Mouse (Mus musculus) gastrocnemius, postnatal 25 days (tissue): Measurements from ENCODE around the gene Cct3. TPM values are rescaled to one million over a fixed set of nuclear protein-coding genes. Genes with fewer than 3 reads are reported as not detected.
A peak's percentile ranks its signal among the peaks of the same experiment; 100 is the strongest.
"Not testable (repeated sequence)": the region's sequence is repeated elsewhere in the genome, so short reads cannot be mapped to it uniquely, and the experiment has no call there.

Experiments used
- DNase-seq: peaks from one replicate; pipeline ENCODE4 v3.0.0; 2022
- total RNA-seq, 2 experiments: library from RNA; stranded (reverse); gene quantifications; 1 replicate in 1 of 2; 2 replicates in 1 of 2; pipeline ENCODE4 v1.2.3; 2021

Cct3 gene
- total RNA-seq, 2 experiments from 2014 or later, result 104 to 115 TPM

DNA sequence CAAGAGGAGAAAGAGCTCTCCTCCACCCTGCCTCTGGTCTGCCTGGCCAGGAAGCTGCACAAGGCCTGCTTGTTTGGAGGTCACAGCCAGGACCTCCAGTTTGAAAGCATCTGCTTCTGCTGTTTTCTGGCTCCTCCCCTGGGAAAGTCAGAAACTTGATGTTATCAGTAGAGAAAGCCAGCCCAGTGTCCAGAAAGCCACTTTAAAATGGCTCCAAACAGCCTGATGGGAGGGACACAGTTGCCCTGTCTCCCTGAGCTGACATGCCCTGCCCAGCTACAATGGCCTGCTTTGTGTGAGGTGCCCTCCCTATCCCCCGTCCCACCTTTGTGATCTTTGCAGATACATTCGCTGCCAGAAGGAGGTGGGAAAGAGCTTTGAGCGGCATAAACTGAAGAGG lies 63.1 kb downstream of the Cct3 start:
- no peak for DNase-seq

DNA sequence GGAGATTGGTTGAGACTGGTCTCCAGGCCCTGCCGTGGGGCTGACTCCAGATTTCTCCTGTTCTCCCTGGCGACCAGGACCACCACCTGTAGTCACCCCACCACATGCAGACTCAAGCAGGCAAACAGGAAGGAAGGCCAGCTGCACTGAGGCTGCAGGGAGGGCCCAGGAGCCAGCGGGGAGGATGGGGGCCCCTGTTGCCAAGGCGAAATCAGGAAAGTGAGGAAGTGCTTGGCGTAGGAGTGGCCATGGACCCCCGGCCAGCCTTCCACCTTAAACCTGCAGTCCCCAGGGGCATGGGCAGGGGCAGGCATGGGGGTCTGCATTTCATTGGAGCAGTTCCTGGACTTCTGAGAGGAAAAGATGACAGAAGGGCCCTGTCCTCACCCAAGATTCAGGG lies 64.2 kb downstream of the Cct3 start:
- DNase-seq, result no peak

DNA sequence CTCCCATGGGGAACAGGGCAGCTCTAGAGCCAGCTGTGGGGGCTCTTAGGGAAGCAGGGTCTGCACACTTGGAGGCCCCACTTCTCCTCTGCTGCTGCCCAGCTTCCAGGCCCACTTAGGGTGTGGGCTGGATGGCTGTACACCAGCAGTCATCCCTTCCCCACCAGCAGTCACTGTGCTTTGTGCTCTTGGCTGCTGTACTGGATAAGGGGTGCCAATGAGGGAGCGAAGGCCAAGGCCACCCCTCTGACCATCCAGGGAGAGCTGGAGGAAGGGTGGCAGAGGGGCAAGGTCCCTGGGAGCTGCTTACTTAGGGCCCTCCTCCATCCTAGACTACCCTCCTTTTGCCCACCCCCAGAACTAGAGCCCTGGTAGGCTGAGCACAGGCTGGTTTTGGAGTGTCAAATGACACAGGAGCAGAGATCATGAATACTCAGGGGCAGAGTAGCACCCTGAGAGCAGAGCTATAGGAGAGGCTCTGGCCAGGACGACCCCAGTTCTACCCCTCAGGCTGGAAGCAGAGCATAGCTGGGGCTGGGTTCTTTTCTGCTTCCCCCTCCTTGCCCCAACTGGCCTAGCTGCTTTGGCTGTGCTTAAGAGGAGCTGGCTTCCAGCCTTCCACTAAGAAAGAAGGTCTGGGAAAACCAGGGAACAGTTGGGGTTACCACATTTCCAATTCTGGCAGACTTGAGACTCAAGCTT lies 64.8 kb downstream of the Cct3 start:
- no peak for DNase-seq

DNA sequence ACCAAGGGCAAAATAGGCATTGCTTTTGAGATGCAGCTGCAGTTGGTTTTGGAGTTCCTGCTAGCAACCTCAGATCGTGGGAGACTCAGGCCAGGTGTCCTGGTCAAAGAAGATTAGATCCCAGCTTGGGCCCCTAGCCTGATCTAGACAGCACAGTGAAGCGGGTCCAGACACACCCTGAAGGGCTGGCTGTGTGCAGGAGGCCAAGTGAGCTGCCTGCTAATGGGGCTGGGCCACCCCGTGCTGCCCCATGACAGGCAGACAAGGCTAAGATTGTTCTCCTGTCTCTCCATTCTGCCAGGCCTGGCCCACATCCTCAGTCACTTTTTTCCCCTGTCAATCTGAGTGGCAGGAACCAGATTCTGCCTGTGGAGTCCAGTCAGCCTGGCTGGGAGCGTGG lies 66.8 kb downstream of the Cct3 start:
- DNase-seq, result no peak

DNA sequence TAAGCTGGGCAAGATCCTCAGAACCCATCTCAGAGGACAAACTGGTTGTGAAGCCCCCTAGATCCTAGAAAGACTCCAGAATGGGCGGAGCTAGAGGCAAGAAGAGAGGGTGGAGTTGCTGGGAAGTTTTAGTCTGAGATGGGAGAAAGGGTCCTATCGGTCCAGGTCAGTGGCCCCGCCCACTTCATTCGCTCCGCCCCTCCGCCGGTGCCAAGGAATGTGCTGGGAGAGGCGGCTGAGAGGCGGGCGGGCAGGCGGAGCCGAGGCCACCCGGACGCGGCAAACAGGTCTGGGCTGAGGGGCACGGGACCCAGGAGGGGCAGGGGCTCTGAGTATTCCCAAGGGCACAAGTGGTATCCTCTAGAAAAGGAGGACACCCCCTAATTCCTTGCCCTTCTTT lies 67.4 kb downstream of the Cct3 start, which contains the start of gene Paqr6:
TSS of gene Paqr6 (plus strand) at position 248 of the 400 bp plus-strand sequence.
- DNase-seq, result peak; percentile 61

DNA sequence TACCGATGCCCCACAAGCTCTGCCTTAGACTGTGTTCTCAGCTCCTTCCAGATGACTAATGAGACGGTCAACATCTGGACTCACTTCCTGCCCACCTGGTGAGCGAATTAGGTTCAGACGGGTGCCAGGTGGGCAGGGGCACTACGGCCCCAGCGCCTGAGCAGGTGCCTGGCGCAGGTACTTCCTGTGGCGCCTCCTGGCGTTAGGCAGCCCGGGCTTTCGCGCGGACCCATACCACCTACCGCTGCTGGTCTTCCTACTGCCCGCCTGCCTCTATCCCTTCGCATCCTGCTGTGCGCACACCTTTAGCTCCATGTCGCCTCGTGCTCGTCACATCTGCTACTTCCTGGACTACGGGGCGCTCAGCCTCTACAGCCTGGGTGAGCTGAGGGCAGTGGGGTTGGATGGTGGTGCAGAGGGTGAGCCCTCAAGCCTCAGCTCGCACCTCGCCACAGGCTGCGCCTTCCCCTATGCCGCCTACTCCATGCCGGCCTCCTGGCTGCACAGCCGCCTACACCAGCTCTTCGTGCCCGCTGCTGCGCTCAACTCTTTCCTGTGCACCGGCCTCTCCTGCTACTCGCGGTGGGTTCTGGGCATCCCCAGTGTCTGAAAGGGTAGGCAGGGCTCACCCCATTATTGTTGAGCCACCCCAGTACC lies 68.9 kb downstream of the Cct3 start:
- DNase-seq, result no peak

DNA sequence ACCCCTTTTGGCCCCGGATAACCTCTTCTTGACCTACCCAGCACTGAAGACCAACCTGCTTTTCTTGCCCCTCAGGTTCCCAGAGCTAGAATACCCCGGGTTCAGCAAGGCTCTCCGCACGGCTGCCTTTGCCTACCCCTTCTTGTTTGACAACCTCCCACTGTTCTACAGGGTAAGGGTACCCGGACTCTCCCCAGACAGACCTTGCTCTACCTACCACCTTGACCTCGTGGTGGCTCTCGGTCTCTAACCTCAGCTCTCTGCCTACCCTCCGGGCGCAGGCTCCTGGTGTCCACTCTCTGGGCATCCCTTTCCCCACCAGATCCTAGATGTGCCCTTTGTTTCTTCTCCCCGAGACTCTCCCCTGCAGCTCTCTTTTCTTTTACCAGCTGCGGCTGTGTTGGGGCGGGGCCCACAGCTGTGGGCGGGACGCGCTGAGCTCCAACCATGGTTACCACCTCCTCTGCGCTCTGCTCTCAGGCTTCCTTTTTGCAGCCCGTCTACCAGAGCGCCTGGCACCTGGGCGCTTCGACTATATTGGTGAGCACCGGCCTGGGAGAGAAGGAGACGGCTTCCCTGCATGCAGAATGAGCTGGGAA lies 70.0 kb downstream of the Cct3 start:
- peak; percentile 42 for DNase-seq

DNA sequence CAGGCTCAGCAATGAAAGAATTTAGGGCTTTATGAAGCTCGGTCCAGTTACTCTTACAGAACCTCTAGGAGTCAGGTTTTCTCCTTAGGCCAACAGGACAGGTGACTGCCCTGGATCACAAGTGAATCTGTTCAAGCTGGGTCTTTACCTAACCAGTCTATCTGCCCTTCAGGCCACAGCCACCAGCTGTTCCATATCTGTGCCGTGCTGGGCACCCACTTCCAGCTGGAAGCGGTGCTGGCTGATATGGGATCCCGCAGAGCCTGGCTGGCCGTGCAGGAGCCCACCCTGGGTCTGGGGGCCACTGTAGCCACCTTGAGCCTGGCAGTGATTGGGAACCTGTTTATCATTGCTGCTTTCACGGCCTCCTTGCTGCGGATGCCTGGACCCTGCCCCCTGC lies 70.6 kb downstream of the Cct3 start:
- not testable (repeated sequence) for DNase-seq

DNA sequence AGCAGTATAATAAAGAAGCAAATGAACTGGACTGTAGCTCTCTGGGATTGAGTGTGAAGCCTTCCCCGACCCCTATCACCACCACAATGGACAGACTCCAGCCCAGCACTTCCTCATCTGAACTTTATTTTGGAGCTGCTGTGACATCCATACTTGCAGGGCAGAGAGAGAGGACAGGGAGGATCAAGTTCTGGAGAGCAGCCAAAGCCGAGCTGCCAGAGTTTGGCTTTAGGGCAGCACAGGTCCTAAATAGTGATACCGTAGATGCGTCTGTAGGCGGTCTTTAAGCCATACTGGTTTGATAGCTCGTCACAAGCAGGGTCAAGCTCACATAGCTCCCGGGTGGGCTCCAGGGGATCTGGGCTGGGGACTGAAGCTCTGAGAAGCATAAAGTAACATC lies 71.6 kb downstream of the Cct3 start:
- DNase-seq, result peak; percentile 43

Other genes starting within 250 kb of the Cct3 start
- 10 to 100 TPM; 36.5 to 39.7 TPM for gene Naxe, start 238.6 kb upstream of the Cct3 start, total RNA-seq
- gene Ttc24, start 218.8 kb upstream of the Cct3 start, total RNA-seq, result not detected
- under 1 TPM; 0.61 to 0.62 TPM for gene Iqgap3, start 215.1 kb upstream of the Cct3 start, total RNA-seq
- gene Mef2d, start 154.7 kb upstream of the Cct3 start, total RNA-seq, result 100 to 1,000 TPM; 156 to 164 TPM
- gene Rhbg, start 42.4 kb upstream of the Cct3 start, total RNA-seq, result not detected
- under 1 TPM; 0.51 to 0.69 TPM for gene Gm38392, start 9.9 kb upstream of the Cct3 start, total RNA-seq
- 1 to 10 TPM; 5.4 to 5.9 TPM for gene Tsacc, start 117 bp upstream of the Cct3 start, total RNA-seq
- gene Glmp, start 27.9 kb downstream of the Cct3 start, total RNA-seq, result 10 to 100 TPM; 36.2 to 43.9 TPM
- 1 to 10 TPM; 1.7 TPM for gene Tmem79, start 39.0 kb downstream of the Cct3 start, total RNA-seq
- gene Smg5, start 39.1 kb downstream of the Cct3 start, total RNA-seq, result 10 to 100 TPM; 37.4 to 43.4 TPM
- 1 to 10 TPM in 1 of 2 experiments, under 1 TPM in 1; 0.51 to 1.1 TPM for gene Paqr6, start 67.5 kb downstream of the Cct3 start, total RNA-seq
- gene Bglap3, start 75.6 kb downstream of the Cct3 start, total RNA-seq, result under 1 TPM in 1 of 2 experiments, not detected in 1; 0.54 TPM
- not detected for gene Bglap2, start 81.6 kb downstream of the Cct3 start, total RNA-seq
- 1 to 10 TPM in 1 of 2 experiments, not detected in 1; 1.9 TPM for gene Bglap, start 87.3 kb downstream of the Cct3 start, total RNA-seq
- gene Pmf1, start 113.2 kb downstream of the Cct3 start, total RNA-seq, result 10 to 100 TPM; 16.9 to 19.0 TPM
- 10 to 100 TPM; 14.3 to 14.5 TPM for gene Slc25a44, start 128.0 kb downstream of the Cct3 start, total RNA-seq
- gene Sema4a, start 164.1 kb downstream of the Cct3 start, total RNA-seq, result 1 to 10 TPM; 1.6 to 1.8 TPM
- gene Lmna, start 212.8 kb downstream of the Cct3 start, total RNA-seq, result 100 to 1,000 TPM in 1 of 2 experiments, 10 to 100 TPM in 1; 99.2 to 106 TPM
- gene Mex3a, start 235.3 kb downstream of the Cct3 start, total RNA-seq, result under 1 TPM; 0.24 to 0.33 TPM